Mouse (Mus musculus) spleen, embryonic (tissue): ENCODE measurements around the gene Herc6.
"Not testable (repeated sequence)": the region's sequence is repeated elsewhere in the genome, so short reads cannot be mapped to it uniquely, and the experiment has no call there.

Experiments used
- CTCF ChIA-PET: fragments of 350-600 bp; sonication (Branson Sonifier 250); formaldehyde crosslinking; loops from one replicate; lab custom pipeline; 2022; lab: Charles Lee

Gene Herc6

DNA sequence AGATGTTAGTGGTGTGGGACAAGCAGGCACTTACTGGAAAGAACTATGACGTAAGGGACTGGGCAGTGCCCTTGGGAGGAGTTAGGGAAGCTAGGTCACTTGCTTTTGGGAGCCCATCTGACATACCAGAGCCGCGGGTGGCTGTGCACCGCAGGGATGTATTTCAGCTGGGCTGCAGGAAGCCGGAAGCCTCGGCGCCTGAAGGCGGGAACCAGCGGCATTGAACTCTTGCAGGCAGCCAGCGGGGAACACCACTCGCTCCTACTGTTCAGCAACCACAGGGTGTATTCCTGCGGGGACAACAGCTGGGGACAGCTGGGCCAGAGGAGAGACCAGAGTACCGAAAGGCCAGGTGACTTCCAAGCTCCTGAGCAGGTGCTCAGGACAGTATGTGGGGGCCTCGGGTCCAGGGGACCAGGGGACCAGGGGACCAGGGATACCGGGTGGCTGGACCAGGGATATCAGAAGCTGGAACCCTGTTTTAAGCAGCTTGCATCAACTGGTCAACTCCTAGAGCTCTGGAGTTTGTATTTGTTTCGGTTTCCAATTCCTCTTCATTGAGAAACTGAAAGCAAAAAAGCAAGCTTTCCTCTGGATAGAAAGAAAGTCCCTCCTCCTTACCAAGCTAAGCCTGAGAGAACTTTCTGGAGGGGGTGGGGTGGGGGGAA is at the start of gene Herc6:
TSS of gene Herc6 (plus strand) at position 120 of the 668 bp plus-strand sequence.
- CTCF ChIA-PET, result interaction anchor here (0.5 to 0.6 kb wide), 2 partner anchors 31 to 42 kb away, joined by 3 to 4 read pairs; no protein-coding TSS in a partner anchor

DNA sequence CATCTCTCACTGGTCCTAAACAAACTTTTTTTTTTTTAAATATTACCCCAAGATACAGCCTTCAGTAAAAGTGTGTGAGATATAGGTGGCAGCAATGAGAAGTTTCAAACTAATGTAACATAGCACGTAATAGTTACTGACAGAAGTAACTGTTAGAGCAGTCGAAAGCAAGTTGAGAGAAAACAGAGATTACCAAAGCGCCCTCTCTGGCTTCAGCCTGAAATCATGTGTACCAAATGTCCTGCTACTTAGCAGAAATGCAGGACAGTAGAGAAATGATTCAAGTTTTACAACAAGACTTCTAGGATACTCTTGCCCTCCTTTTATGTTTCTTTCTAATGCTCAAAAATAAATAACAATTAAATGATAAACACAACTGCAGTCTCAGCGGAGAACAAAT is 49.8 kb upstream of the Herc6 start:
- CTCF ChIA-PET, result no interaction called here

DNA sequence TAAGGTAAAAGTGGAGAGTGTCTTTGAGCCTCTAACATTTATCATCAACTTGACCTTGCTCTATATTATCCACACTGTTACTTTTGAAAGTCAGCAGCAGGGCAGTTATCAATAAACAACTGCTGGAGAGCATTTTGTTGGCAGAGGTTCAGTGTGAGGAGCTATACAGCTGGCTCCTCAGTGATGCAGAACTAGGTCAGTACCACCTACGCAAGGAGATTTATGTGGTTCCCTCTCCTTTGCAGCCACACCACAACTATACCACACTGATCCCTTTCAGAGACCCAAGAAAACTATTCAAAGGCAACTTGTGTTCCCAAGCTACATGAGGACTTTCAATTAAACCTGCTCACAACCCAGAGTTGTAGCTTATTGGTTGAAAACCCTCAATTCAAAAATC is 49.4 kb upstream of the Herc6 start:
- CTCF ChIA-PET, result no interaction called here

DNA sequence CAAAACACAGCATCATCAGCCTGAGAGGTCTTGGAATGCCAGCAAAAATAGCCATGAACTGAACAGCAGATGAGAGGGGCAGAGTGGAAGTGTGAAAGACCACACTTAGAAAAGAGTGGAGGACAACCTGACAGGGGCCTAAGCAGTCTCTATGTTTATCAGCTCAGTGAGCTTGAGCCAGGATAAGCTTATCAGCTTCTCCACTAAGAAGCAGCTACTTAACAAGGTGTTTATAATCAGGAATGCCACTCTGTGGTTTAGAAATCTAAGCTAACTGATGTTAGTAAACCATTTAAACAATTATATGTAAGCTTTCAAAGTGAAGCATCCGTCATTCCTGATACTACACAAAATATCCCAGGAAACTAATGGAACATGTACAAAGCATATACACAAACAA is 48.8 kb upstream of the Herc6 start:
- CTCF ChIA-PET, result interaction anchor here (0.6 kb wide), 1 partner anchor 11 kb away, joined by 6 read pairs; no protein-coding TSS in a partner anchor

DNA sequence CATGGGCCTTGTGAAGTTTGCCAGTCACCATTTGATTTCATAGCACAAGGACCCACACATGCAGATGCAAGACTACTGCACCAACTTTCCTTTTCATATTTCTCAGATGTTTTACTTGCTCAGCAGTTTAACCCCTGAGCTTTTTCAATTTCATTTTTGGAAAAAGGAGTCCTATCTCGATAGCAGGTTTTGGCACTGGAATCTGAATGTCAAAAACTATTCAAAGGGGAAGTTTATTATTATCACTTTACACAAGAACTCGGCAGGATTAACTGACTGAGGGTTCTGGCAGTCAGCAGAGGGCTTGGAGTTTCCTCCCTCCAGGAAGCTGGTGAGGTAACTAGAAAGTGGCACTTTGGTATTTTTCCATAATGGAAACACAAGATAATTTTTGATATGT is 47.4 kb upstream of the Herc6 start:
- CTCF ChIA-PET, result no interaction called here

DNA sequence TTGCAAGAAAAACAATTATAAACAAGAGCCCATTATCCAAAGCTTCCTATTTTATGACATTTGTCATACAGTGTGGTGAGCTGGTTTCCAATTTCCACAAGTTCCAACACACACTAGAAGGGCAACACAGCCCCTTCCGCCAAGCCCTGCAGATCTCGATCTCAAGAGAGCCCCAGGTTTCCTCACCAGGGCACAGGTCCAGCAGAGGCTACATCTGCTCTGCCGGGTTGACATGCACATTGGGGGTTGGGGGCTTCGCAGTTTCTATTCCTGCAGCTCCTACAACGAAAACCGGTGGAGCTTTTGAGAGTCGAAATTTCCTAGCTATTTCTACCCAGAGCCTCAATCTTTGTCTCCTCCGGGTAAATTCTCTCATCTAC is 46.6 kb upstream of the Herc6 start:
- CTCF ChIA-PET, result interaction anchor here (0.5 to 1.7 kb wide), 5 partner anchors 11 to 735 kb away, joined by 3 to 9 read pairs (median 4); no protein-coding TSS in a partner anchor

DNA sequence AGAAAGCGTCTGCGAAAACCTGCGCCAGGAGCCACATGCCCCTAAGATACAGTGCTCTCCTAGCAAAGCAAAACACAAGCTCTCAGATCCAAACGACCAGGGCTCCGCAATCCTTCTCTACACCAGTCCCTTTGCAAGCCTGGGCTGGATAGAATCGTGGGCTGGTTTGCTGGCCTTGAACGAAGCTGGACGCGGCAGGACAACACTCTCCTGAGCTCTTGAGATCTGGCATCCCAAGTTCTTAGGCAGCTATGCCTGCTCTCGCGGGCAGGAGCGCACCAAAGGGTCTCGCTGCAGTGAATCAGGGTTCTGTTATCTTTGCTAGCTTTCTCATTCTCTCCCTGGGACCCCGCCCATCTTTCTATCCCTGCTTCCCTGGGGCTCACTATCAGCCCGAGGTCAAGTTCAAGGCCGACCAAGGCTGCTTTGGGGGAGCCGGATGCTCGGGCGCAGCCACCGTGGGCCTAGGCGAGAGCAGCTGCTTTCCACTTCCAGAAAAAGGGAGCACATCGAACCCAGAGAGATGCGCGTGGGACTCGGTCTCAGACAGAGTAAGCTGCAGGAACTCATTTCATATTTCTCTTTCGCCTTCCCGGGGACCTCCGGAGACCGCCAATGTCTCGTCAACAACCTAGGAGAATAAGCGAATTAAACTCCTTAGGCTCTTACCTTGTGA is 46.1 kb upstream of the Herc6 start:
- CTCF ChIA-PET, result interaction anchor here (0.5 to 1.7 kb wide), 5 partner anchors 11 to 736 kb away, joined by 3 to 9 read pairs (median 4); no protein-coding TSS in a partner anchor

DNA sequence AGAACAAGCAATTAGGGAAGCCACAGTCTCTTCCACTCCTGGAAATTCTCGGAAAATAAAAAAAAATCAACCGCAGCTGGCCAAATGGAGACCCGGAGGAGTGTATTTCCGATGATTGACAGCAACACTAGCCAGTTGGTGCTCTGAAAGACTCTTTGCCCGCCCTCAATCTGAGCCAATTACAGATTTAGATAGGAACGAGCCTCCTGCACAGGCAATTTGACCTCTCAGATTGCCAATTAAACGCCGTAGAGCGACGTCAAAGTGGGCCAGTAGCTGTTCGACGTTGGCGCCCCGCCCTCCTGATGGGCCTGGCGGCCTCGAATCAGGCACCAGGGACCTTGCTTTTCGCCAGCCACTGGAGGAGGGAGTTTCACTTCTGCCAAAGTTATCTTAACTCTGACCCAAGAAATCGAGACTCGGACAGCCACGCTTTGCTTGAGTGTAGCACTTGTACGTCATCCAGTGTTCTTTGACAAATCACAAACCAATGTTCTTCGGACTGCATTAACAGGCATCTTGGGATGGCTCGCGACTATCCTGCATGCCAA is 45.3 kb upstream of the Herc6 start, which contains the start of gene Ppm1k:
TSS of gene Ppm1k (minus strand) at position 83 of the 551 bp plus-strand sequence.
- CTCF ChIA-PET, result interaction anchor here (1.0 to 1.7 kb wide), 2 partner anchors 14 to 36 kb away, joined by 4 to 9 read pairs; no protein-coding TSS in a partner anchor

DNA sequence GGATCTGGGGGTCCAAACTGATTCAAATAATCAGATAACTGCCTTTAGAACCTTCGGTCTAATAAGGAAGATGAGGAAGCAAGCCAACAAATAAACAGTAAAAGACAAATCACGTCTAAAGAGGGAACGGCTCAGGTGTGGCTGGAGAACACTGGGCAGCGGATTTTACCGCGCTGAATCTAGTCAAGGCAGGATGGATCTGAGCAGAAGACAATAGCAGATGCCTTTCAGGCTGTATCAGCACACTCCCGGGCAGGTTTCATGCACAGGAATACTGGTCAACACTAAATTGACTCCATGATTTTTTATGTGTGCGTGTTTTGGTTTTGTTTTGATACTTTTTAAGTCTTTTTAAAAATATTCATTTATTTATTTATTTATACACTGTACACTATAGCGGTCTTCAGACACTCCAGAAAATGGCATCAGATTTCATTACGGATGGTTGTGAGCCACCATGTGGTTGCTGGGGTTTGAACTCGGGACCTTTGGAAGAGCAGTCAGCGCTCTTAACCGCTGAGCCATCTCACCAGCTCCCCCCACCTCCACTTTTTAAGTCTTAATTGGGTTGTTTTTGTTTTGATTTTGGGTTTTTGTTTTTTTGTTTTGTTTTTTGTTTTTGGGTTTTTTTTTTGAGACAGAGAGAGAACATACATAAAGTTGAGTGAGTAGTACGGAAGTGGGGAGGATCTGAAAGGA is 44.7 kb upstream of the Herc6 start:
- CTCF ChIA-PET, result no interaction called here

DNA sequence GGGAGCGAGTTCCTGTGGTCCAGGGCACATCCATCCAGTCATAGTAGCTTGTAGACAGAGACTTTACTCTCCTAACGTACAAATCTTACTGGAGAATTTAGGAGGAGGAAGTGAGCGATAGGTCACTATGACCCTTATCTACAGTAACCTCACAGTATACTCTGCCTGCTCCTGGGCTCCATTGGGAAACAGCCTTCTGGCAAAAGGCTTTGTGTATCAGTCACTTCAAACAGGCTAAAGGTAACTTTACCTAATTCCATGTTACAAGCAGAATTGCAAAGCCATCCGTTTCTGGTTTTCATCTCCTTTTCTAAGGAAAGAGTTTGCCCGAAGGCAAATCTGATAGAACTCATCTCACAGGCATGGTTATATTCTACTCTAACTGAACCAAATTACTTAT is 42.9 kb upstream of the Herc6 start:
- CTCF ChIA-PET, result interaction anchor here (0.5 kb wide), 1 partner anchor 847 kb away, joined by 5 read pairs; no protein-coding TSS in a partner anchor

DNA sequence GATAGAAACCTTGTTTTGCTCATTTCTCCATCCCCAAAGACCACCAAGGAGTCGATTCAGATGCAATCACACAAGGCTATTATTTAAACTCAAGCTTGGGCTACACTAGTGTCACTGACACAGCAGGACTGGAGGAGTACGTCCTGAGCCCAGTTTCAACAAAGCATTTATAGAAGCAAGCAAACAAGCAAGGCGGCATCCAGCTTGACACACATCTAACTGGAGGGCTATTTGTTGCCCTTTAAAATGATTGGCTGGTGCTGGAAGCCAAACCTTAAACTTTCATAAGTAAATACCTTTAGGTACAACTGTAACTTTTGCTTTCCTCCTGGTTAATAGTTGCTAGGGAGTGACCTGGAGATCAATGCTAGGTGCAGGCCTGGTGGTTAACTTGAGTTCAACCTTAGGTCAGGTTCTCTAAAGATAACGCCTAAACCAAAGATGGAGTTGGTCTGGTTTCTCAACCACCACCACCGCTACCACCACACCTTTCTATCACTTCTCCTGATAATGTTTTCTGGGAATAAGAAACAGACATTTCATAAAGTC is 39.8 kb upstream of the Herc6 start:
- CTCF ChIA-PET, result no interaction called here

DNA sequence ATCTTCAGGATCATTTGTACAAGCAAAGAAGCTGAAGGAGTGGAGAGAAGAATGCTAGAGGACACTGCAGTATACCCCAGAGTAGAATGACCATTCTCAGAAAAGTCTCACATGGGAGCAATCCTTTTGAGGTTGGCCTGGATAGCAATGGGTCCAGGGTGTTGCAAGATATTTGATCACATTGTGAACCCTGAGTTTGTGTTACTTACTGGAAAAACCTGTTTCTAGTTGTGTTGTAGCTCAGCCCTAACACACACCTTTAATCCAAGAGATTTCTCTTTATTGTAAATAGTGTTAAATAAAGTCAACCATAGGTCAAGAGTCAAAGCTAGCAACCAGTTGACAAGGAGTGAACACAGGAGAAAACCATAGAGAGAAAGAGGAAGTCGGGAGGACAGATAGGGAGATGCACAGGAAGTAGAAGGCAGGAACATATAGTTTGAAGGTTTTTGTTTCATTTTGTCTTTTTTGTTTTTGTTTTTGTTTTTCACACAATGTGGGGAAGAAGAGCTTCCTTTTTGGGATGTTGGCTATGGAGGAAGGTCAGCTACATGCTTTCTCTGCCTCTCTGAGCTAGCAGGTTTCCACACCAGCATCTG is 39.0 kb upstream of the Herc6 start:
- CTCF ChIA-PET, result no interaction called here

DNA sequence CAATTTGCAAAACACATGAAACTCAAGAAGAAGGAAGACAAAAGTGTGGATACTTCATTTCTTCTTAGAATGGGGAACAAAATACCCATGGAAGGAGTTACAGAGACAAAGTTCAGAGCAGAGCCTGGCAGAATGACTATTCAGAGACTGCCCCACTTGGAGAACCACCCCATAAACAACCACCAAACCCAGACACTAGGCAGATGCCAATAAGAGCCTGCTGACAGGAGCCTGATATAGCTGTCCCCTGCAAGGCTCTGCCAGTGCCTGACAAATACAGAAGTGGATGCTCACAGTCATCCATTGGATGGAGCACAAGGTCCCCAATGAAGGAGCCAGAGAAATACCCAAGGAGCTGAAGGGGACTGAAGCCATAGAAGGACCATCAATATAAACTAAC is 37.2 kb upstream of the Herc6 start:
- CTCF ChIA-PET, result not testable (repeated sequence)

DNA sequence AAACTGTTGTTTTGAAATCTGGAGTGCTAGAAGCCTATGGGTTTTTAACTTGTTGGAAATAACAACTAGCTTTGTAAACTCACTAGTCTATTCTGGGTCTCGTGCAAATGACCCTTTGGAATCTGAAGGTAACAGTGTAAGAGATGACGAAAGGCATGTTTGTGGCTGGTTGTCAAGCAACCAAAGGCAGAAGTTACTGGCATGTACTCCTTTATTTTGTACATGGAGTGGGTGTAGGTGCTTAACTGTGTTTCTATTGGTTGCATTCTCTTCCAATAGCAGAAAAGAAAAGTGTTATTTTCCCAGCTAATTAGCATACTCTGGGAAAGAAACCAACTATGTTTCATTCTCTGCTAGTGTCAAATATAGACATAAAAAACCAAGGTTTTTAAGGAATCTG is 35.9 kb upstream of the Herc6 start:
- CTCF ChIA-PET, result no interaction called here

DNA sequence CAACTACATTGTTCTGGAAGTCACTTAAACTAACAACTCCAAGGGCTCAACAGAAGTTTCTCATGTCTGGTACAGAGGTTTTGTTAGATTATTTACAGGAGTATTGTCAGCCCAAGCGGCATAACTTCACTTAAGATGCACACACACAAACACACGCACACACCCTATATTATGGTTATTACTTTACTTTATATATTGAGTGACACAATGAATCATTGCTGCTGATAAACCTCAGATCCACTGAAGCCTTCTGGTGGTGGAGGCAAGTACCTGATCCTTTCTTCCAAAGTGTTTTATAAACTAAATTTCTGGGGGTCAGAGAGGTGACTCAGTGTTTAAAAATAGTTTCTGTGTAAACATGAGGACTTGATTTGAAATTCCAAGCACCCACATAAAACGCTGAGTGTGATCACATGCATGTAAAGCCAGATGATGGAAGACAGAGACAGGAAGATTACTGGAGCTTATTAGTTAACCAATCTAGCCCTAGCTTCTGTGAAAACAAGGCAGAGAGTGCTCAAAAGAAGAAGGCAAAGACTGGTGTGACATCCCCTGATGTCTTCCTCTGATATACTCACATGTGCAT is 29.5 kb upstream of the Herc6 start:
- CTCF ChIA-PET, result no interaction called here

DNA sequence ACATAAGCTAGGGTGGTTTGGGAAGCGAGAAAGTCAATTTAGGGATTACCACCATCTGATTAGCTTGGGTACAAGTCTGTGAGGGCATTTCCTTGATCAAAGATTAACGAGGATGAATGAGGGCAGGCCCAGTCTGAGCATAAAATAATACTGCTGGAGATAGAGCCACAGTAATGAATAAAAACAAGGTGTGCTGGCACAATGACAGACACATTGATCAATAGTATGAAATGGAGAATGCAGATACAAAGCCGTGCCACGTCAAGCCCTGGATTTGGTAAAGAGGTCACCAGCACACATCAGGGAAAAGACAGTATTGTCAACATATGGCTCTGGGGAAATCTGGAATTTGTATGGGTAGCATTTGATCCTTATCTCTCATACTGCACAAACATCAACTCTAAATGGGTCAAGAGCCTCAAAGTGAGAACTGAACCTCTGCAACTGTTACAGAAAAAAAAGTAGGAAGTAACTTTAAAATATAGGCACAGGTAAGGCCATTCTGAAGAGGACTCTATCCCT is 22.9 kb upstream of the Herc6 start:
- CTCF ChIA-PET, result no interaction called here

DNA sequence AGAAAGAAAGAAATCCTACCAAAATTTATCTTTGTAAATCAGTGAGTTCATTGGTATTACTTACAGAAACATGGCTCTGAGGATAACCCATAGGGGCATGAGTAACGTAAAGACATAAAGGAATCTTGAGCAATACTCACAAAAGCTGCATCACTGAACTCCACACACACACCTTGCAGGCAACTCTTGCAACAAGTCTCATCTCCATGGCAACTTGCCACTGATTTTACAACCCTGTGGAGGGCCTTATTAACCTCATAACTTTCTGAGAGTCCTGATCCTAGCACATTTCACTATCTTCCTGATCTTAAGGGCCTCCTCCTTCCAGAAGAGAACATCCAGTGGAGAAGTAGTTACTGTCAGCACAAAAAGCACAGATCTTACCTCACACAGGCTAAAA is 17.3 kb upstream of the Herc6 start:
- CTCF ChIA-PET, result no interaction called here

DNA sequence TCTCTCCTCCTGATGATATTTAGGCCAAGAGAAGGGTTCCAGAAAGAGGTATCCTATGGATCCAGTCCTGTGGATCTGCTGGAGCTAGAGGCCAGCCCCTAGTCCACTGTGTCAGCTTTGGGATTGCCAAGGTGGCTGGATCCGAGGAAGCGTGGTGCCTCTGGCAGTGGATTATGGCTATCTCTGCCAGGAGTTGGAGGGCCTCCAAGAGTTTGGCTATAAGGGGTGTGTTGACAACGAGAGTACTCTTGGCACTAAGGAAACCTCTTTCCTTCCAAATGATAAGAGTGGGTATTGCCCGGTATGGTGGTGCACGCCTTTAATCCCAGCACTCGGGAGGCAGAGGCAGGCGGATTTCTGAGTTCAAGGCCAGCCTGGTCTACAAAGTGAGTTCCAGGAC is 15.3 kb upstream of the Herc6 start:
- CTCF ChIA-PET, result no interaction called here

DNA sequence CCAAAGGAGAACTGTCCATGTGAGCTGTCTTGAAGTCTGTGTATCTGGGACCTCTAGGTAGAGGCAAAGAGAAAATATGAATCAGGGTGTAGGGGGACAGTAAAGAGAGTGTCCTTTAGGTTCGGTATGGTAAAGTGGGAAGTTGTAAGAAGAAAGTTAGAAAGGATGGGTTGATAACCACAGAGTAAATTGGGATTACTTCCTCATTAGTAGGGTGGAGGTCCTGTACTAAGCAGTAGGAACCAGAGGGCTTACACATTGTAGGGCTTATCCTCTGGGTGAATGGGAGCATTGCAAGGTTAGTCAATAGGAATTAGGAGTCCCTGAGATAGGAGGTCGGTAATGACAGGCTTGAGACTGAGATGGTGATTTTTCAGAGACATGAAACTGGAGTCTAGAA is 13.2 kb upstream of the Herc6 start:
- CTCF ChIA-PET, result no interaction called here

DNA sequence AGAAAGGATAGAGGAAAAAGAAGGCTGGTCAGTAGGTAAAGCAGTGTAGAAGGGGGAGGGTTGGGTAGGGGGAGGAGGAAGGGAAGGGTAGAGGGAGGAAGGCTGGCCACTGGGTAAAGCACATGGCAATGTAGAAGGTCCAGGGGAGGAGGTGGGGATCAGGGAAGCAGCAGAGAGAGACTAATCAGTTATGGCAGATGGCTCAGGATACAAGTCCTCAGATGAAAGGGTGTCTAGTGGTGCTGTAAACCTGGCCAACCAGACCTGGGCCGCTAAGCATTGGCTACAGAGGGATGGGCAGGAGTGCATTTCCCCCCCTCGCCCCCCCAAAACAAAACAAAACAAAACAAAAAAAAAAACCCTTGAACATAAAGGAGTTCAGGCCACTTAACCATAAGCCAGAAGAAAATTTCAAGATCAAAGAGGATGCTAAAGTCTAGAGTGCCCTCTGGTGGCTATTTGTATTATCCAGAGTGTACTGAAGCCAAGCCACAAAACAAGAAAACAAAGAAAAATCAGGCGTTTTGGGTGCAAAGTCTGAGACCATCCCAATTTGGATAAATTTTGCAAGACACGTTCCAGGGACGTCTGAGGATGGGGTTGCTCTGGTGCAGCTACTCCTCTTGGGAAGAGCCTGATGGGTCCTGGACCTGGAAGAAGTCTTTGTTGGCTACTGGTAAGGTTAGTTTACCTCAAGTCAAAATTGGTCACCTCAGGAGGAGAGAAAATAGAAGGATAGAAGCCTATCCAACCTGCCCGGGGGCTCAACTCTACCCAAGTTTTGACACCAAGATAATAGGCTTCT is 10.4 kb upstream of the Herc6 start:
- CTCF ChIA-PET, result interaction anchor here (0.7 to 1.1 kb wide), 2 partner anchors 36 to 864 kb away, joined by 4 to 6 read pairs; partner anchors contain the start of gene Ppm1k
